Mouse (Mus musculus): ENCODE results near the gene Lpcat2b. TPM values are rescaled to one million over a fixed set of nuclear protein-coding genes. Genes with fewer than 3 reads are reported as not detected.

Gene Lpcat2b
- polyA plus RNA-seq, 1 experiment from 2014 or later = not detected

DNA sequence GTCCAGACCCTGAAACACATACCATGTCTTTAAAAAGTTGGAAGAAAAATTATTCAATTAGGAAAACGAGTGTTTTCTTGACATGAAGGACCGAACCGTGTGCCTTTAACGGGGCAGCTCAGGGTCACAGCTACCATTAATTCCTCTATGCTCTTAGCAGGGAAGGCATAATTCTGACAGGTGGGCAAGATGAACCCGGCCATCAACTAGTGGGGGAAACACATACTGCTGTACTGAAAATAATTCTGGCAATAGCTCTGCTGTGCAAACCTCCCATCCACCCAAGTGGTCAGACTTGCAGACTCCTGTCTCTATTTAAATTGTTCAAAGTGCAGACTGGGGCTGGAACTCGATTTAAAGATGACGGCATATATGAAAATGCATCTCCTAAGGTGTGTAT is 7.0 kb downstream of the Lpcat2b start:
- peaks cover 11% of the 10 kb centered on the region; the same call in 1 of the 2 replicates for H3K4me1 ChIP-seq (replicated peaks; ENCODE audit: control insufficient read depth, insufficient read depth, low read length)
- H3K27me3 ChIP-seq (ENCODE audit: control insufficient read depth, insufficient read depth, low read length) = no peaks in the 10 kb centered on the region
- H3K9me3 ChIP-seq (ENCODE audit: control insufficient read depth, low read length) = no peaks in the 10 kb centered on the region
- H3K36me3 ChIP-seq (replicated peaks; ENCODE audit: control insufficient read depth, insufficient read depth) = no peaks in the 10 kb centered on the region
- 26% methylated on average over 7 of the region's 7 CpGs for WGBS
- H3K4me2 ChIP-seq (replicated peaks) = peak overlapping the region; percentile 64
- peak overlapping the region; percentile 93 for H3K9ac ChIP-seq
- ATAC-seq (ENCODE audit: low FRiP score) (peak; percentile 18; the same call in 1 of the 2 replicates), DNase-seq (ENCODE audit: low spot score) (no peak)
- peak overlapping the region; percentile 83; the same call in 1 of the 2 replicates for H3K27ac ChIP-seq
- peak overlapping the region; percentile 76 for H3K4me3 ChIP-seq (replicated peaks; ENCODE audit: low read length)

- H3K27me3 ChIP-seq (ENCODE audit: control insufficient read depth, insufficient read depth, low read length) = no peaks in the 10 kb centered on the region
- no peaks in the 10 kb centered on the region for H3K9me3 ChIP-seq (ENCODE audit: control insufficient read depth, low read length)
- DNase-seq (ENCODE audit: low spot score) (no peak), ATAC-seq (ENCODE audit: low FRiP score) (no peak)
- no peak overlapping the region for H3K9ac ChIP-seq
- H3K4me1 ChIP-seq (replicated peaks; ENCODE audit: control insufficient read depth, insufficient read depth, low read length) = peaks cover 11% of the 10 kb centered on the region; the same call in 1 of the 2 replicates
- H3K27ac ChIP-seq = no peak overlapping the region
- no peak overlapping the region for H3K4me3 ChIP-seq (replicated peaks; ENCODE audit: low read length)
- WGBS = 89% methylated on average over 5 of the region's 5 CpGs
- no peaks in the 10 kb centered on the region for H3K36me3 ChIP-seq (replicated peaks; ENCODE audit: control insufficient read depth, insufficient read depth)
- H3K4me2 ChIP-seq (replicated peaks) = no peak overlapping the region
These were observed 10.5 kb downstream of the Lpcat2b start for GRCm38 (mm10) chr5:107441881-107442280.

- Histone ChIP-seq H3K9me3 (ENCODE audit: control insufficient read depth, low read length) (no peaks in the 10 kb centered on the region), H3K27me3 (ENCODE audit: control insufficient read depth, insufficient read depth, low read length) (no peaks in the 10 kb centered on the region), H3K4me2 (replicated peaks) (no peak overlapping the region), H3K9ac (no peak overlapping the region), H3K4me1 (replicated peaks; ENCODE audit: control insufficient read depth, insufficient read depth, low read length) (no peaks in the 10 kb centered on the region), H3K36me3 (replicated peaks; ENCODE audit: control insufficient read depth, insufficient read depth) (no peaks in the 10 kb centered on the region), H3K4me3 (replicated peaks; ENCODE audit: low read length) (no peak overlapping the region), H3K27ac (no peak overlapping the region)
- DNase-seq (ENCODE audit: low spot score) (no peak), ATAC-seq (ENCODE audit: low FRiP score) (no peak)
- WGBS = 71% methylated on average over 4 of the region's 4 CpGs
These were observed 12.9 kb downstream of the Lpcat2b start for GRCm38 (mm10) chr5:107444251-107444650.

DNA sequence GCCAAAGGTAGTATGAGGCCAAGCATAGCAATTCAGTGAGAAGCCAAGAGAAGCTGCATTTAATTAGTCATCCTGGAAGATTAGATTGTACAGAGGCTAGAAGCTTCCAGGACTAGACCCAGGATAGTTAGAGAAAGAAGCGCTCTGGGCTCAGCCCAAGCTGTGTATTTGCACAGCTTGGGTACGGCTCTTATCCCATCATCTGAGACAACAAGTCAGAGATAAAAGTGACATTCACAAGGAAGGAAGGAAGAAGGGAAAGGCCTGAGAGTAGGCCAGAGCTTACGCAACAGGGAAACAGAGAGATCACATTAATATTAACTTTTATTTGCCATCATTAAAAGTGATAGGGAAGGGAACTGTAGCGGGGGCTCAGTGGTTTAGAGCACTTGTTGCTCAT is 16.6 kb downstream of the Lpcat2b start:
- Histone ChIP-seq H3K4me2 (replicated peaks) (no peak overlapping the region), H3K36me3 (replicated peaks; ENCODE audit: control insufficient read depth, insufficient read depth) (peaks cover 7% of the 10 kb centered on the region), H3K27ac (no peak overlapping the region), H3K4me1 (replicated peaks; ENCODE audit: control insufficient read depth, insufficient read depth, low read length) (no peaks in the 10 kb centered on the region), H3K4me3 (replicated peaks; ENCODE audit: low read length) (no peak overlapping the region), H3K27me3 (ENCODE audit: control insufficient read depth, insufficient read depth, low read length) (no peaks in the 10 kb centered on the region), H3K9ac (no peak overlapping the region), H3K9me3 (ENCODE audit: control insufficient read depth, low read length) (no peaks in the 10 kb centered on the region)
- ATAC-seq (ENCODE audit: low FRiP score) = no peak
- WGBS = 94% methylated on average over 4 of the region's 4 CpGs
- no peak for DNase-seq (ENCODE audit: low spot score)

- Histone ChIP-seq H3K9me3 (ENCODE audit: control insufficient read depth, low read length) (no peaks in the 10 kb centered on the region), H3K27me3 (ENCODE audit: control insufficient read depth, insufficient read depth, low read length) (no peaks in the 10 kb centered on the region), H3K4me2 (replicated peaks) (no peak overlapping the region), H3K36me3 (replicated peaks; ENCODE audit: control insufficient read depth, insufficient read depth) (peaks cover 7% of the 10 kb centered on the region), H3K27ac (no peak overlapping the region), H3K4me3 (replicated peaks; ENCODE audit: low read length) (no peak overlapping the region), H3K9ac (no peak overlapping the region), H3K4me1 (replicated peaks; ENCODE audit: control insufficient read depth, insufficient read depth, low read length) (no peaks in the 10 kb centered on the region)
- 92% methylated on average over 4 of the region's 4 CpGs for WGBS
- ATAC-seq (ENCODE audit: low FRiP score) (no peak), DNase-seq (ENCODE audit: low spot score) (no peak)
These were observed 17.4 kb downstream of the Lpcat2b start for GRCm38 (mm10) chr5:107448784-107449183.

- no peaks in the 10 kb centered on the region for H3K4me1 ChIP-seq (replicated peaks; ENCODE audit: control insufficient read depth, insufficient read depth, low read length)
- no peak overlapping the region for H3K4me3 ChIP-seq (replicated peaks; ENCODE audit: low read length)
- no peak for DNase-seq (ENCODE audit: low spot score)
- H3K4me2 ChIP-seq (replicated peaks) = no peak overlapping the region
- no peak overlapping the region for H3K9ac ChIP-seq
- no peaks in the 10 kb centered on the region for H3K9me3 ChIP-seq (ENCODE audit: control insufficient read depth, low read length)
- H3K36me3 ChIP-seq (replicated peaks; ENCODE audit: control insufficient read depth, insufficient read depth) = peaks cover 7% of the 10 kb centered on the region
- H3K27me3 ChIP-seq (ENCODE audit: control insufficient read depth, insufficient read depth, low read length) = no peaks in the 10 kb centered on the region
- no peak overlapping the region for H3K27ac ChIP-seq
- no peak for ATAC-seq (ENCODE audit: low FRiP score)
- WGBS = 92% methylated on average over 5 of the region's 5 CpGs
These were observed 18.3 kb downstream of the Lpcat2b start for GRCm38 (mm10) chr5:107449620-107450019.

GRCm38 (mm10) chr5:107450299-107450698 is 18.9 kb downstream of the Lpcat2b start:
- Histone ChIP-seq H3K4me2 (replicated peaks) (no peak overlapping the region), H3K27me3 (ENCODE audit: control insufficient read depth, insufficient read depth, low read length) (no peaks in the 10 kb centered on the region), H3K4me1 (replicated peaks; ENCODE audit: control insufficient read depth, insufficient read depth, low read length) (no peaks in the 10 kb centered on the region), H3K27ac (no peak overlapping the region), H3K9me3 (ENCODE audit: control insufficient read depth, low read length) (no peaks in the 10 kb centered on the region), H3K4me3 (replicated peaks; ENCODE audit: low read length) (no peak overlapping the region), H3K36me3 (replicated peaks; ENCODE audit: control insufficient read depth, insufficient read depth) (peaks cover 7% of the 10 kb centered on the region), H3K9ac (no peak overlapping the region)
- ATAC-seq (ENCODE audit: low FRiP score) = no peak
- 97% methylated on average over 5 of the region's 5 CpGs for WGBS
- DNase-seq (ENCODE audit: low spot score) = no peak

- Histone ChIP-seq H3K4me3 (replicated peaks; ENCODE audit: low read length) (no peak overlapping the region), H3K4me2 (replicated peaks) (no peak overlapping the region), H3K9me3 (ENCODE audit: control insufficient read depth, low read length) (no peaks in the 10 kb centered on the region), H3K27me3 (ENCODE audit: control insufficient read depth, insufficient read depth, low read length) (no peaks in the 10 kb centered on the region), H3K9ac (no peak overlapping the region), H3K27ac (no peak overlapping the region), H3K36me3 (replicated peaks; ENCODE audit: control insufficient read depth, insufficient read depth) (no peaks in the 10 kb centered on the region), H3K4me1 (replicated peaks; ENCODE audit: control insufficient read depth, insufficient read depth, low read length) (no peaks in the 10 kb centered on the region)
- DNase-seq (ENCODE audit: low spot score) (no peak), ATAC-seq (ENCODE audit: low FRiP score) (no peak)
- WGBS = 90% methylated on average over 4 of the region's 4 CpGs
These were observed 31.1 kb downstream of the Lpcat2b start for GRCm38 (mm10) chr5:107462147-107463076.

DNA sequence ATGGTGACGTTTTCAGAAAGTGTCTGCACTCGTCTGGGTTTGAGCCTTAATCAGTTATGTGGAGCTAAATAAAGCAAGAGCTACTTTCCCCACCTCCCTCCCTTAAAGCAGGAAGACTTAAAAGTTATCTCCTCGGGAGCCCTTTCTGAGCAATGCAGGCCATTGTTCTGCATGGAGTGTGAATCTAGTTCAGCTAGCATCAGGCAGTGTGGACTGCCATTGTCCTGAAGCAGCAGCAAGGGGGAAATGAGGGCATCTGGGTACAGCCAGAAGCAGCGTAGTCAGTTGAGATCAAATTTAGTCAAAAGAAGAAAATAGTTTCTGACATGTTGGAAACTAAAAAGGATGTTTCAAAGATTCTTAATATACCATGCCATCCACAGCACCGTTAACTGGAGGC is 35.2 kb downstream of the Lpcat2b start:
- Histone ChIP-seq H3K36me3 (replicated peaks; ENCODE audit: control insufficient read depth, insufficient read depth) (no peaks in the 10 kb centered on the region), H3K4me3 (replicated peaks; ENCODE audit: low read length) (no peak overlapping the region), H3K27me3 (ENCODE audit: control insufficient read depth, insufficient read depth, low read length) (no peaks in the 10 kb centered on the region), H3K27ac (no peak overlapping the region), H3K9me3 (ENCODE audit: control insufficient read depth, low read length) (no peaks in the 10 kb centered on the region), H3K4me2 (replicated peaks) (no peak overlapping the region), H3K9ac (no peak overlapping the region), H3K4me1 (replicated peaks; ENCODE audit: control insufficient read depth, insufficient read depth, low read length) (no peaks in the 10 kb centered on the region)
- DNase-seq (ENCODE audit: low spot score) (no peak), ATAC-seq (ENCODE audit: low FRiP score) (no peak)
- WGBS = 32% methylated on average over 5 of the region's 5 CpGs

Measured in hindbrain, embryonic 14.5 days (tissue).